Mouse (Mus musculus) megakaryocyte, embryonic 14.5 days (primary cell): ENCODE measurements around the gene Ces1b.

Experiments used
- FLI1 ChIP-seq: IDR thresholded peaks from 2 replicates; pipeline ENCODE4 v1.6.1; 2012; ENCODE audit warnings: low read length, inconsistent platforms, mixed read lengths
- GATA1 ChIP-seq: IDR thresholded peaks from 3 replicates; pipeline ENCODE4 v1.6.1; 2012; ENCODE audit warnings: mixed read lengths, low read length, inconsistent platforms, borderline replicate concordance

DNA sequence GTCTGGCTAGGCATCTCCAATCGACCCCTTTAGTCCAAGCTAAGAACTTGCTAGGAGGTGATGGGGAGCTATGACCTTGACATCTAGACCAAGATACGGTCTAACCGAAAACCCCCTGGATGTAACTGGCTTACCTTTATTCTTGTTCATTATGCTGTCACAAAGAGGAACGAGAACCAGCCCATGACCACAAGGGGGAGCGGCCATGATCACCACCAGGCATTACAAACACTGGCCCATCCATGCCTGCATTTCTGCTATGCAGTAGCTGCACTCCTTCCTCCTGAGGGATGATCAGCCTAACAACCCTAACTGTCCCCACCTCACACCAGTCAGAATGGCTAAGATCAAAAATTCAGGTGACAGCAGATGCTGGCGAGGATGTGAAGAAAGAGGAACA, 67.6 kb downstream of the Ces1b start:
- TF ChIP-seq GATA1 (no peak), FLI1 (no peak)
